Mouse (Mus musculus) heart, embryonic 10.5 days (tissue): ENCODE measurements at regions not wholly inside any gene's neighbourhood (a gene's known extent, or its start where the extent isn't known, plus 50 kb on each side); places are given as distances from the start of the nearest gene placed in this dataset.

Experiments
- DNase-seq: peaks from one replicate; pipeline ENCODE4 v3.0.0-alpha.2; 2017; ENCODE audit warnings: low spot score
- H3K27ac ChIP-seq: fragments of 300-500 bp; sonication (generic); 2 replicates; pipeline ENCODE4 v1.5.1; 2016; ENCODE audit warnings: mild to moderate bottlenecking
- H3K27me3 ChIP-seq: fragments of 300-500 bp; sonication (generic); 2 replicates; pipeline ENCODE4 v1.6.1; 2016; ENCODE audit warnings: mild to moderate bottlenecking; ENCODE audit not compliant: poor library complexity, insufficient read depth, severe bottlenecking
- H3K36me3 ChIP-seq: fragments of 300-500 bp; sonication (generic); 2 replicates; pipeline ENCODE4 v1.6.1; 2016; ENCODE audit warnings: mild to moderate bottlenecking, moderate library complexity
- H3K4me1 ChIP-seq: fragments of 300-500 bp; sonication (generic); 2 replicates; pipeline ENCODE4 v1.6.1; 2016; ENCODE audit warnings: mild to moderate bottlenecking
- H3K4me3 ChIP-seq: fragments of 300-500 bp; sonication (generic); 2 replicates; pipeline ENCODE4 v1.5.1; 2016; ENCODE audit warnings: mild to moderate bottlenecking, moderate library complexity
- H3K9me3 ChIP-seq: fragments of 300-500 bp; sonication (generic); 2 replicates; pipeline ENCODE4 v1.6.1; 2016; ENCODE audit warnings: mild to moderate bottlenecking, moderate library complexity
- WGBS: fragments of 180-500 bp; shearing (Covaris S2); methylation state at CpG from one replicate; pipeline ENCODE4 v1.1.7; 2016; 5-methylcytosine and 5-hydroxymethylcytosine counted together

GRCm38 (mm10) chr11:63769738-63770137 is 152.4 kb downstream of the Hs3st3b1 start:
- Histone ChIP-seq H3K4me1 (no peaks in the 10 kb centered on the region), H3K9me3 (no peaks in the 10 kb centered on the region), H3K36me3 (no peaks in the 10 kb centered on the region), H3K27ac (no peak overlapping the region), H3K4me3 (no peak overlapping the region), H3K27me3 (no peaks in the 10 kb centered on the region)
- DNase-seq, result no peak
- WGBS, result 99% methylated on average over 2 of the region's 2 CpGs

- DNase-seq, result no peak
- Histone ChIP-seq H3K9me3 (no peaks in the 10 kb centered on the region), H3K36me3 (no peaks in the 10 kb centered on the region), H3K27ac (no peak overlapping the region), H3K4me3 (no peak overlapping the region), H3K4me1 (no peaks in the 10 kb centered on the region), H3K27me3 (peaks cover 3% of the 10 kb centered on the region; the same call in 1 of the 2 replicates)
- 53% methylated on average over 6 of the region's 6 CpGs for WGBS
These were observed 146.7 kb downstream of the Hs3st3b1 start for GRCm38 (mm10) chr11:63775382-63775781.

- Histone ChIP-seq H3K9me3 (no peaks in the 10 kb centered on the region), H3K4me1 (no peaks in the 10 kb centered on the region), H3K4me3 (no peak overlapping the region), H3K36me3 (no peaks in the 10 kb centered on the region), H3K27me3 (peaks cover 6% of the 10 kb centered on the region; the same call in 1 of the 2 replicates), H3K27ac (no peak overlapping the region)
- no peak for DNase-seq
- 70% methylated on average over 6 of the region's 6 CpGs for WGBS
These were observed 142.7 kb downstream of the Hs3st3b1 start for GRCm38 (mm10) chr11:63779371-63779770.

GRCm38 (mm10) chr11:63781967-63782915 is 139.8 kb downstream of the Hs3st3b1 start:
- H3K36me3 ChIP-seq, result no peaks in the 10 kb centered on the region
- 85% methylated on average over 19 of the region's 19 CpGs for WGBS
- no peaks in the 10 kb centered on the region for H3K4me1 ChIP-seq
- no peaks in the 10 kb centered on the region for H3K9me3 ChIP-seq
- H3K27ac ChIP-seq, result no peak overlapping the region
- H3K27me3 ChIP-seq, result peaks cover 16% of the 10 kb centered on the region; the same call in 1 of the 2 replicates
- H3K4me3 ChIP-seq, result no peak overlapping the region
- no peak for DNase-seq

GRCm38 (mm10) chr11:63785281-63785886 is 136.7 kb downstream of the Hs3st3b1 start:
- no peaks in the 10 kb centered on the region for H3K9me3 ChIP-seq
- no peak for DNase-seq
- H3K4me1 ChIP-seq, result 0 out of 2 replicates have a peak, but pooled peaks cover 5% of the 10 kb centered on the region
- 46% methylated on average over 8 of the region's 8 CpGs for WGBS
- no peaks in the 10 kb centered on the region for H3K36me3 ChIP-seq
- no peak overlapping the region for H3K27ac ChIP-seq
- peaks cover 15% of the 10 kb centered on the region; the same call in 1 of the 2 replicates for H3K27me3 ChIP-seq
- no peak overlapping the region for H3K4me3 ChIP-seq

- H3K4me1 ChIP-seq, result peaks cover 7% of the 10 kb centered on the region
- H3K27me3 ChIP-seq, result peaks cover 15% of the 10 kb centered on the region; the same call in 1 of the 2 replicates
These were observed 136.1 kb downstream of the Hs3st3b1 start for GRCm38 (mm10) chr11:63785965-63786364.

GRCm38 (mm10) chr11:63789473-63790120 is 132.5 kb downstream of the Hs3st3b1 start:
- Histone ChIP-seq H3K27ac (0 out of 2 replicates have a peak overlapping the region, but pooled peaks have one; percentile 29), H3K27me3 (peaks cover 19% of the 10 kb centered on the region; the same call in 1 of the 2 replicates)
- no peak for DNase-seq

More at GRCm38 (mm10) chr11:63785965-63786364, 136.1 kb downstream of the Hs3st3b1 start:
- no peak for DNase-seq
- H3K27ac ChIP-seq, result no peak overlapping the region
- H3K9me3 ChIP-seq, result no peaks in the 10 kb centered on the region
- 73% methylated on average over 4 of the region's 4 CpGs for WGBS
- H3K36me3 ChIP-seq, result no peaks in the 10 kb centered on the region
- H3K4me3 ChIP-seq, result no peak overlapping the region

GRCm38 (mm10) chr11:63791004-63791862 is 130.9 kb downstream of the Hs3st3b1 start:
- H3K27ac ChIP-seq, result no peak overlapping the region
- peak; percentile 75 for DNase-seq
- no peaks in the 10 kb centered on the region for H3K36me3 ChIP-seq
- H3K4me3 ChIP-seq, result no peak overlapping the region
- WGBS, result 39% methylated on average over 13 of the region's 13 CpGs
- H3K4me1 ChIP-seq, result peaks cover 14% of the 10 kb centered on the region
- H3K9me3 ChIP-seq, result no peaks in the 10 kb centered on the region
- peaks cover 15% of the 10 kb centered on the region; the same call in 1 of the 2 replicates for H3K27me3 ChIP-seq

More at GRCm38 (mm10) chr11:63789473-63790120, 132.5 kb downstream of the Hs3st3b1 start:
- Histone ChIP-seq H3K9me3 (no peaks in the 10 kb centered on the region), H3K4me1 (peaks cover 14% of the 10 kb centered on the region), H3K36me3 (no peaks in the 10 kb centered on the region), H3K4me3 (no peak overlapping the region)
- WGBS, result 69% methylated on average over 8 of the region's 8 CpGs

GRCm38 (mm10) chr11:63793732-63794503 is 128.2 kb downstream of the Hs3st3b1 start:
- H3K4me3 ChIP-seq, result no peak overlapping the region
- no peaks in the 10 kb centered on the region for H3K36me3 ChIP-seq
- H3K9me3 ChIP-seq, result no peaks in the 10 kb centered on the region
- WGBS, result 64% methylated on average over 8 of the region's 8 CpGs
- H3K27ac ChIP-seq, result no peak overlapping the region
- H3K4me1 ChIP-seq, result peaks cover 14% of the 10 kb centered on the region
- DNase-seq, result no peak
- H3K27me3 ChIP-seq, result peaks cover 8% of the 10 kb centered on the region; the same call in 1 of the 2 replicates

GRCm38 (mm10) chr11:63812146-63812545 is 109.9 kb downstream of the Hs3st3b1 start:
- Histone ChIP-seq H3K4me1 (peaks cover 4% of the 10 kb centered on the region; the same call in 1 of the 2 replicates), H3K9me3 (no peaks in the 10 kb centered on the region), H3K36me3 (no peaks in the 10 kb centered on the region), H3K27me3 (no peaks in the 10 kb centered on the region), H3K27ac (no peak overlapping the region), H3K4me3 (no peak overlapping the region)
- peak; percentile 27 for DNase-seq
- 82% methylated on average over 5 of the region's 5 CpGs for WGBS

- Histone ChIP-seq H3K4me1 (peaks cover 9% of the 10 kb centered on the region; the same call in 1 of the 2 replicates), H3K9me3 (no peaks in the 10 kb centered on the region), H3K27me3 (no peaks in the 10 kb centered on the region), H3K36me3 (no peaks in the 10 kb centered on the region), H3K4me3 (no peak overlapping the region), H3K27ac (no peak overlapping the region)
- DNase-seq, result no peak
- 77% methylated on average over 4 of the region's 4 CpGs for WGBS
These were observed 99.2 kb downstream of the Hs3st3b1 start for GRCm38 (mm10) chr11:63822847-63823246.
